17 mouse cellular contexts compared by ENCODE assay signal in genomic region chr8:122638601-122639000, GRCm38 (mm10). TPM values are rescaled to one million over a fixed set of nuclear protein-coding genes. Genes with fewer than 3 reads are reported as not detected.
DNase-seq lines count a peak whose midpoint lies in the region; ATAC-seq and TF ChIP-seq lines count a peak whose summit lies in the region.
"Had no signal": no experiment of that assay in that cellular context is flagged by ENCODE, and none has a peak within 500 bp of the region (broad histone marks: within the 10 kb centered on the region; RNA-seq: fewer than 3 reads in every experiment).

No protein-coding gene starts in this region.

- H3K4me1 ChIP-seq in midbrain, embryonic 11.5 days (ENCODE audit: control insufficient read depth, insufficient read depth, low read length): peaks cover 15% of the 10 kb centered on the region
- H3K4me1 ChIP-seq in midbrain, embryonic 13.5 days (replicated peaks): peaks cover 19% of the 10 kb centered on the region
- H3K4me1 ChIP-seq in hindbrain, embryonic 12.5 days: peaks cover 35% of the 10 kb centered on the region
- H3K4me1 ChIP-seq in kidney, adult 2 months (ENCODE audit: control insufficient read depth, insufficient read depth, low read length): no peaks in the 10 kb centered on the region; the same call in 1 of the 2 replicates

- DNase-seq in midbrain, embryonic 11.5 days (ENCODE audit: low spot score, missing footprints): no peak
- DNase-seq in cerebellum, adult 8-10 months: peak; percentile 57
- peak; percentile 27 for DNase-seq in retina, postnatal 1 day
- DNase-seq in urinary bladder, postnatal 25 days (ENCODE audit: low spot score): no peak
- no peak for DNase-seq in kidney, adult 2 months
- no peak for DNase-seq in layer of hippocampus, postnatal 10 days (ENCODE audit: low spot score in 2 of 2)
- DNase-seq: embryo, embryonic 11 days; gastrocnemius, postnatal 25 days; kidney, adult 11 months; right cerebral cortex, postnatal 4 days had no signal

- TF ChIP-seq POLR2A in kidney, adult 2 months (IDR thresholded peaks at IDR 0.05; ENCODE audit: low read depth, low read length): no peak

- no peak overlapping the region for H3K9ac ChIP-seq in midbrain, embryonic 11.5 days (ENCODE audit: low read length)
- no peak overlapping the region; the same call in 1 of the 2 replicates for H3K9ac ChIP-seq in midbrain, embryonic 13.5 days (replicated peaks)
- H3K9ac ChIP-seq in hindbrain, embryonic 12.5 days: 0 out of 2 replicates have a peak overlapping the region, but pooled peaks have one; percentile 23

- 0 out of 2 replicates have a peak overlapping the region, but pooled peaks have one; percentile 9 for H3K27ac ChIP-seq in midbrain, embryonic 11.5 days (ENCODE audit: low read depth, low read length)
- no peak overlapping the region for H3K27ac ChIP-seq in midbrain, embryonic 13.5 days
- peak overlapping the region; percentile 73; the same call in 1 of the 2 replicates for H3K27ac ChIP-seq in hindbrain, embryonic 12.5 days
- H3K27ac ChIP-seq in kidney, adult 2 months (ENCODE audit: insufficient read depth, low read depth, low read length): no peak overlapping the region

- H3K4me3 ChIP-seq in midbrain, embryonic 11.5 days (ENCODE audit: low read depth, low read length): no peak overlapping the region
- no peak overlapping the region for H3K4me3 ChIP-seq in midbrain, embryonic 13.5 days (replicated peaks)
- no peak overlapping the region for H3K4me3 ChIP-seq in hindbrain, embryonic 12.5 days
- H3K4me3 ChIP-seq in kidney, adult 2 months (ENCODE audit: insufficient read depth, low read depth, low read length): no peak overlapping the region

- 78% methylated on average over 16 of the region's 16 CpGs for WGBS in midbrain, embryonic 11.5 days
- WGBS in midbrain, embryonic 13.5 days: 75% methylated on average over 16 of the region's 16 CpGs
- WGBS in hindbrain, embryonic 12.5 days: 64% methylated on average over 16 of the region's 16 CpGs
- WGBS in kidney, adult 2 months: 70% methylated on average over 16 of the region's 16 CpGs

- no peak overlapping the region for H3K4me2 ChIP-seq in midbrain, embryonic 11.5 days
- H3K4me2 ChIP-seq in midbrain, embryonic 13.5 days (replicated peaks): no peak overlapping the region
- no peak overlapping the region for H3K4me2 ChIP-seq in hindbrain, embryonic 12.5 days (replicated peaks)

- TF ChIP-seq CTCF in kidney, adult 2 months (conservative IDR thresholded peaks at IDR 0.05; ENCODE audit: insufficient read depth, insufficient read length, low read depth, low read length): no peak

- no peaks in the 10 kb centered on the region for H3K36me3 ChIP-seq in midbrain, embryonic 11.5 days (ENCODE audit: control insufficient read depth, insufficient read depth, low read length)
- peaks cover 75% of the 10 kb centered on the region for H3K36me3 ChIP-seq in midbrain, embryonic 13.5 days
- peaks cover 65% of the 10 kb centered on the region for H3K36me3 ChIP-seq in hindbrain, embryonic 12.5 days
- H3K36me3 ChIP-seq in kidney, adult 2 months (ENCODE audit: control insufficient read depth, insufficient read depth, low read length): no peaks in the 10 kb centered on the region

- ATAC-seq in midbrain, embryonic 11.5 days (ENCODE audit: low FRiP score): no peak
- ATAC-seq in midbrain, embryonic 13.5 days: no peak
- ATAC-seq in hindbrain, embryonic 12.5 days (ENCODE audit: low FRiP score): no peak

- H3K27me3 ChIP-seq in midbrain, embryonic 11.5 days (ENCODE audit: control insufficient read depth, insufficient read depth, low read length): no peaks in the 10 kb centered on the region
- no peaks in the 10 kb centered on the region for H3K27me3 ChIP-seq in midbrain, embryonic 13.5 days
- peaks cover 3% of the 10 kb centered on the region; the same call in 1 of the 2 replicates for H3K27me3 ChIP-seq in hindbrain, embryonic 12.5 days
- no peaks in the 10 kb centered on the region for H3K27me3 ChIP-seq in kidney, adult 2 months (replicated peaks; ENCODE audit: control insufficient read depth, insufficient read depth, low read length)

- no peaks in the 10 kb centered on the region for H3K9me3 ChIP-seq in midbrain, embryonic 11.5 days (ENCODE audit: control insufficient read depth, low read length)
- H3K9me3 ChIP-seq in midbrain, embryonic 13.5 days: no peaks in the 10 kb centered on the region
- no peaks in the 10 kb centered on the region for H3K9me3 ChIP-seq in hindbrain, embryonic 12.5 days (replicated peaks)

RNA-seq across cellular contexts. Expression of gene Pabpn1l, which starts 16.1 kb away (rescaled TPM):
- not detected in 2 replicates for polyA plus RNA-seq in midbrain, embryonic 11.5 days (2014; fragmentation: Nextera tagmentation; extraction: Ambion mirVana)
- not detected in 2 replicates for polyA plus RNA-seq in midbrain, embryonic 13.5 days (2015; fragmentation: Nextera tagmentation; extraction: Ambion mirVana)
- not detected in 2 replicates for polyA plus RNA-seq in hindbrain, embryonic 12.5 days (2016; fragmentation: Nextera tagmentation; extraction: Ambion mirVana)
- polyA plus RNA-seq in kidney, adult 2 months (2012; rRNA removed): 0.11 TPM in 2 replicates
- total RNA-seq in layer of hippocampus, postnatal 10 days (2021): not detected
- total RNA-seq: gastrocnemius, postnatal 25 days; layer of hippocampus, adult 8-10 months; left cerebral cortex, postnatal 36 days; megakaryocyte, adult 5-6 weeks had no signal
- polyA plus RNA-seq: heart, embryonic 16.5 days; liver, embryonic 16.5 days had no signal

RNA-seq across cellular contexts. Expression of gene Trappc2l, which starts 27.2 kb away (rescaled TPM):
- polyA plus RNA-seq in midbrain, embryonic 11.5 days (2014; fragmentation: Nextera tagmentation; extraction: Ambion mirVana): 43.0 and 43.7 TPM in 2 replicates
- 98.5 and 102 TPM in 2 replicates for polyA plus RNA-seq in midbrain, embryonic 13.5 days (2015; fragmentation: Nextera tagmentation; extraction: Ambion mirVana)
- 48.2 and 52.6 TPM in 2 replicates for polyA plus RNA-seq in hindbrain, embryonic 12.5 days (2016; fragmentation: Nextera tagmentation; extraction: Ambion mirVana)
- polyA plus RNA-seq in kidney, adult 2 months (2012; rRNA removed): 258 and 302 TPM in 2 replicates
- total RNA-seq in layer of hippocampus, postnatal 10 days (2021): 10 to 100 TPM; 75.6 to 79.9 TPM

RNA-seq across cellular contexts. Expression of gene Galns, which starts 27.3 kb away (rescaled TPM):
- 6.0 and 6.4 TPM in 2 replicates for polyA plus RNA-seq in midbrain, embryonic 11.5 days (2014; fragmentation: Nextera tagmentation; extraction: Ambion mirVana)
- polyA plus RNA-seq in midbrain, embryonic 13.5 days (2015; fragmentation: Nextera tagmentation; extraction: Ambion mirVana): 3.9 and 4.7 TPM in 2 replicates
- polyA plus RNA-seq in hindbrain, embryonic 12.5 days (2016; fragmentation: Nextera tagmentation; extraction: Ambion mirVana): 6.3 and 6.9 TPM in 2 replicates
- polyA plus RNA-seq in kidney, adult 2 months (2012; rRNA removed): 36.2 and 44.5 TPM in 2 replicates
- total RNA-seq in layer of hippocampus, postnatal 10 days (2021): 10 to 100 TPM; 10.6 to 10.7 TPM

Comparison
In these comparisons a context has a peak if more than half of its experiments do, and no peak if none do; other contexts are left out.
1. H3K27ac ChIP-seq: peak in midbrain, embryonic 11.5 days (single experiment) and hindbrain, embryonic 12.5 days (single experiment); none in midbrain, embryonic 13.5 days (single experiment) and kidney, adult 2 months (single experiment).
2. DNase-seq: peak in cerebellum, adult 8-10 months (single experiment) and retina, postnatal 1 day (single experiment); none in midbrain, embryonic 11.5 days (single experiment), urinary bladder, postnatal 25 days (single experiment), kidney, adult 2 months (single experiment) and layer of hippocampus, postnatal 10 days (0 of 2).